Mouse (Mus musculus): ENCODE results near the gene Gm9044.
"Not testable (repeated sequence)": the region's sequence is repeated elsewhere in the genome, so short reads cannot be mapped to it uniquely, and the experiment has no call there.

Gm9044 gene

GRCm38 (mm10) chr10:118332308-118332707 is at the start of gene Gm9044:
TSS of gene Gm9044 (minus strand) at chr10:118332408.
- CTCF ChIA-PET, POLR2A ChIA-PET: not testable (repeated sequence)

- CTCF ChIA-PET, result interaction anchor here (0.5 to 1.4 kb wide), 28 partner anchors 11 to 872 kb away, joined by 3 to 17 read pairs (median 3); partner anchors contain the start of gene Mdm1 (in 1 of the 4)
- POLR2A ChIA-PET, result interaction anchor here in 3 of 4 experiments (0.6 to 1.0 kb wide), 5 partner anchors 71 to 1282 kb away, joined by 3 to 4 read pairs (median 3); partner anchors contain the start of gene Mdm1 (in 1 of the 3)
These were observed 38.2 kb upstream of the Gm9044 start for GRCm38 (mm10) chr10:118370443-118370842.

GRCm38 (mm10) chr10:118369518-118369917 is 37.3 kb upstream of the Gm9044 start:
- ChIA-PET POLR2A (interaction anchor here in 1 of 4 experiments (0.9 kb wide), 1 partner anchor 72 kb away, joined by 3 read pairs; no protein-coding TSS in a partner anchor), CTCF (interaction anchor here in 3 of 4 experiments (1.0 to 1.4 kb wide), 5 partner anchors 176 to 853 kb away, joined by 3 to 17 read pairs (median 4); no protein-coding TSS in a partner anchor)

- POLR2A ChIA-PET, CTCF ChIA-PET: not testable (repeated sequence)
These were observed 21.8 kb upstream of the Gm9044 start, which contains the start of gene Gm9049 for GRCm38 (mm10) chr10:118354005-118354404. TSS of gene Gm9049 (minus strand) at chr10:118354105.

GRCm38 (mm10) chr10:118348579-118348978 is 16.4 kb upstream of the Gm9044 start, which contains the start of gene Gm9048:
TSS of gene Gm9048 (minus strand) at chr10:118348679.
- POLR2A ChIA-PET, CTCF ChIA-PET: not testable (repeated sequence)

GRCm38 (mm10) chr10:118343155-118343554 is 10.9 kb upstream of the Gm9044 start, which contains the start of gene Gm9046:
TSS of gene Gm9046 (minus strand) at chr10:118343255.
- POLR2A ChIA-PET, result not testable (repeated sequence)

GRCm38 (mm10) chr10:118337731-118338130 is 5.5 kb upstream of the Gm9044 start, which contains the start of gene Gm9045:
TSS of gene Gm9045 (minus strand) at chr10:118337831.
- POLR2A ChIA-PET, CTCF ChIA-PET: not testable (repeated sequence)

More at GRCm38 (mm10) chr10:118343155-118343554, 10.9 kb upstream of the Gm9044 start, which contains the start of gene Gm9046:
- CTCF ChIA-PET, result not testable (repeated sequence)

GRCm38 (mm10) chr10:118326869-118327268 is 5.3 kb downstream of the Gm9044 start, which contains the start of gene Gm9040:
TSS of gene Gm9040 (minus strand) at chr10:118326969.
- POLR2A ChIA-PET, CTCF ChIA-PET: not testable (repeated sequence)

- ChIA-PET CTCF (no interaction called here), POLR2A (no interaction called here)
These were observed 13.2 kb downstream of the Gm9044 start for GRCm38 (mm10) chr10:118319024-118319423.

GRCm38 (mm10) chr10:118302133-118302532 is 30.1 kb downstream of the Gm9044 start:
- CTCF ChIA-PET, result not testable (repeated sequence)
- POLR2A ChIA-PET, result interaction anchor here in 1 of 4 experiments (0.9 kb wide), 1 partner anchor 107 kb away, joined by 3 read pairs; no protein-coding TSS in a partner anchor

- POLR2A ChIA-PET, result no interaction called here
- CTCF ChIA-PET, result no interaction called here
These were observed 37.3 kb downstream of the Gm9044 start, which contains the start of gene Iltifb for GRCm38 (mm10) chr10:118294938-118295337. TSS of gene Iltifb (minus strand) at chr10:118295038.

GRCm38 (mm10) chr10:118283016-118283415 is 49.2 kb downstream of the Gm9044 start:
- CTCF ChIA-PET, result not testable (repeated sequence)
- POLR2A ChIA-PET, result interaction anchor here in 1 of 4 experiments (0.6 kb wide), 1 partner anchor 315 kb away, joined by 8 read pairs; no protein-coding TSS in a partner anchor

GRCm38 (mm10) chr10:118282565-118282964 is 49.6 kb downstream of the Gm9044 start:
- POLR2A ChIA-PET, CTCF ChIA-PET: not testable (repeated sequence)
